Mouse (Mus musculus) embryonic facial prominence, embryonic 11.5 days (tissue): Measurements from ENCODE around the gene Trim65. TPM values are rescaled to one million over a fixed set of nuclear protein-coding genes. Genes with fewer than 3 reads are reported as not detected.

Experiments
- ATAC-seq: fragments of 200-750 bp; cut with Nextera tagmentation; replicated peaks from 2 replicates; pipeline ENCODE4 v1.8.0; 2017; ENCODE audit warnings: low read depth; ENCODE audit not compliant: insufficient number of reproducible peaks, low FRiP score, low TSS enrichment
- DNase-seq: peaks from one replicate; pipeline ENCODE4 v3.0.0-alpha.2; 2015; ENCODE audit warnings: low spot score
- H3K27ac ChIP-seq: fragments of 300-500 bp; sonication (generic); replicated peaks from 2 replicates; pipeline ENCODE4 v1.5.1; 2014; ENCODE audit warnings: mild to moderate bottlenecking, low read depth, low read length, control low read depth
- H3K27me3 ChIP-seq: fragments of 300-500 bp; sonication (generic); 2 replicates; pipeline ENCODE4 v1.6.1; 2014; ENCODE audit warnings: mild to moderate bottlenecking, low read length, moderate library complexity, mixed read lengths; ENCODE audit not compliant: control insufficient read depth, insufficient read depth
- H3K36me3 ChIP-seq: fragments of 300-500 bp; sonication (generic); replicated peaks from 2 replicates; pipeline ENCODE4 v1.6.1; 2014; ENCODE audit warnings: low read depth, mild to moderate bottlenecking, low read length, moderate library complexity, mixed read lengths; ENCODE audit not compliant: control insufficient read depth, insufficient read depth
- H3K4me1 ChIP-seq: fragments of 300-500 bp; sonication (generic); 2 replicates; pipeline ENCODE4 v1.6.1; 2014; ENCODE audit warnings: low read length, mixed read lengths; ENCODE audit not compliant: control insufficient read depth, insufficient read depth
- H3K4me2 ChIP-seq: fragments of 300-500 bp; sonication (generic); 2 replicates; pipeline ENCODE4 v1.6.1; 2014; ENCODE audit warnings: low read depth, mild to moderate bottlenecking, control low read depth, low read length, moderate library complexity
- H3K4me3 ChIP-seq: fragments of 300-500 bp; sonication (generic); 2 replicates; pipeline ENCODE4 v1.5.1; 2014; ENCODE audit warnings: low read depth, low read length, control low read depth
- H3K9ac ChIP-seq: fragments of 300-500 bp; sonication (generic); replicated peaks from 2 replicates; pipeline ENCODE4 v1.6.1; 2014; ENCODE audit warnings: mild to moderate bottlenecking, control low read depth, low read length
- H3K9me3 ChIP-seq: fragments of 300-500 bp; sonication (generic); replicated peaks from 2 replicates; pipeline ENCODE4 v1.6.1; 2016; ENCODE audit warnings: mild to moderate bottlenecking, low read length, inconsistent platforms, mixed read lengths; ENCODE audit not compliant: control insufficient read depth
- WGBS: fragments of 180-500 bp; shearing (Covaris S2); extraction: QIAGEN DNeasy Blood & Tissue Kit; methylation state at CpG from one replicate; pipeline ENCODE4 v1.1.7; 2014; 5-methylcytosine and 5-hydroxymethylcytosine counted together
- polyA plus RNA-seq: library from polyadenylated mRNA; unstranded; fragments of >200 nt; fragmentation: Nextera tagmentation; extraction: Ambion mirVana; gene quantifications from 2 replicates; pipeline ENCODE4 v1.2.1, GENCODE M21; 2014

Gene Trim65
- polyA plus RNA-seq: 1.2 and 1.8 TPM in 2 replicates

DNA sequence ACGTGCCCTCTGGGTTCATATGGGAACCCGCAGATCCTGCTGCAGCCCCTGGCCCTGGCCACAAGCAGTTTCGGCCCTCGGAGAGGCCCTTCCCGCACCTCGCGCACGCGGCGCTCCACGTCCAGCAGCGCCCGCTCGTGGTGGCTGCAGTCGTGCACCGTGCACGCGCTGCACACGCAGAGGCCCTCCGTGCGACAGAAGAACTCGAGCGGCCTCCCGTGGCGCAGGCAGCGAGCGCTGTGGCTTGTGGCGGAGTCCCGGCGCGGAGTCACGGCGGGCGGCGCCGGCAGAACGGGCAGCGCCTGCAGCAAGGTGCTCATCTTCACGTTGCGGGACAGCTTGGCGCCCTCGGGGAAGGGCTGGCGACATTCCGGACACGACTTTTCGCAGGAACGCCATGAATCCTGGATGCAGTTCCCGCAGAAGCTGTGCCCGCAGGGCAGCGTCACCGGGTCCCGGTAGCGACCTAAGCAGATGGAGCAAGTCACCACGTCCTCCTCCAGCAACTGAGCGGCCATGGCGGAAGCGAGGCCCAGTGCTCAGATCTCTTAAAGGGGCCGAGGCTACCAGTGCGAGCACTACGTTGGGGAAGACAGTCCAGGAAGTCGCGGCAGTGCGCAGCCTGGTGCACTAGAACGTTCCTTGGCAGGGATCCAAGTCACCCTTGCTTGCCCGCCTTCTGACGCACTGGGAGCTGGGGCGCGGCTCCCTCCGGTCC lies at the start of gene Trim65:
TSS of gene Trim65 (minus strand) at position 641 of the 718 bp plus-strand sequence.
- Histone ChIP-seq H3K4me3 (peak within 1 kb of the TSS; percentile 43), H3K9me3 (no peaks in the 10 kb centered on the region), H3K36me3 (peaks cover 6% of the 10 kb centered on the region), H3K9ac (peak within 1 kb of the TSS; percentile 64), H3K27ac (peak within 1 kb of the TSS; percentile 42; the same call in 1 of the 2 replicates), H3K4me2 (peak within 1 kb of the TSS; percentile 66), H3K4me1 (peaks cover 7% of the 10 kb centered on the region; the same call in 1 of the 2 replicates), H3K27me3 (no peaks in the 10 kb centered on the region)
- ATAC-seq: peak; percentile 77
- peak; percentile 89 for DNase-seq
- under 1% methylated on average over 69 of the region's 69 CpGs for WGBS

DNA sequence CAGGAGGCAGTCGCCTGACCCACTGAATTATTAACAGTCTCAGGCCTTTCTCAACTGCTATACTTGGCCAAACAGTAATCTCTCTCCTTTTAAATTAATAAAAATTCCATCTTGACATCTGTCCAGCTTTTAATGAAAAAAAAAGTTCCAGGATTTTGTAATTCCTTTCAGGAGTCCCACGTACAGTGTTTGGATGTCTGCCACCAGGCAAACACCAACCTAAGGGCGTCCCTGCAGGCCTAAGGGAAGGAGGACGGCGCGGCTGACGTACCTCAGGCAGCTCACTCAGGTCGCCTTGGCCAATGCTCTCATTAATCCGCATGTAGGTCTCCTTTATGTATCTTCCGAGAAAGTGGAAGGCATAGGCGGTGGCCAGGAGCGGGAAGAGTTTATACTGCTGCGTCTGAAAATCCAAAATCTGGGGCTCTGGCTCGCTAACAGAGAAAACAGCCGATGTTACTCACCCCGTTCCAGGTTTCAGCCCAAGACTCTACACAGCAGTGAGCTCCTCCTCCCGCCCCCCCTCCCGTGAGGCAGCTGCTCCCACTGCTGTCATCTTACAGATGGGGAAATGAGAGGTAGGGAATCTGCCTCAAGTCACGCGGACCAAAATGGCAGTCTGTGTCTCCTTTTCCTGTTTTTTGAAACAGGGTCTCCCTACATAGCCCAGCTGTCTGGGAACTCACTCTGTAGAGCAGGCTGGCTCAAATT lies 47.6 kb upstream of the Trim65 start:
- Histone ChIP-seq H3K4me2 (no peak overlapping the region), H3K27ac (no peak overlapping the region), H3K27me3 (no peaks in the 10 kb centered on the region), H3K9me3 (no peaks in the 10 kb centered on the region), H3K4me3 (no peak overlapping the region), H3K4me1 (no peaks in the 10 kb centered on the region), H3K9ac (no peak overlapping the region), H3K36me3 (no peaks in the 10 kb centered on the region; the same call in none of the 2 replicates)
- WGBS: 90% methylated on average over 20 of the region's 20 CpGs
- no peak for ATAC-seq
- DNase-seq: no peak

DNA sequence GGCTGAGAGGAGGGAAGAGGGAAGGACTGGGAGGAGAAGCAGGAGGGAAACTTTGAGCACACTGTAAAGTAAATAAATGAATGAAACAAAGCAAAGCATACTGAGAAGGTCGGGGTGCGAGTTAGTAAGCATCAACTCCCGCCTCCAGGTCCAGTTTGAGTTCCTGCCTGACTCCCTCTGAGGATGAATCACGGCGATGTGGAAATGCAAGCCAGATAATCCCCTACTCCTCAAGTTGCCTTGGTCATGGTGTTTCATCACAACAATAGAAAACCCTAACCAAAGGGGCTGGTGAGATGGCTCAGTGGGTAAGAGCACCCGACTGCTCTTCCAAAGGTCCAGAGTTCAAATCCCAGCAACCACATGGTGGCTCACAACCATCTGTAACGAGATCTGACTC lies 45.1 kb upstream of the Trim65 start:
- Histone ChIP-seq H3K9ac (no peak overlapping the region), H3K36me3 (no peaks in the 10 kb centered on the region; the same call in none of the 2 replicates), H3K27me3 (no peaks in the 10 kb centered on the region), H3K4me1 (no peaks in the 10 kb centered on the region), H3K9me3 (no peaks in the 10 kb centered on the region), H3K27ac (no peak overlapping the region), H3K4me3 (no peak overlapping the region), H3K4me2 (no peak overlapping the region)
- WGBS: 87% methylated on average over 7 of the region's 7 CpGs
- DNase-seq (no peak), ATAC-seq (no peak)

- DNase-seq (no peak), ATAC-seq (no peak)
- H3K4me2 ChIP-seq: no peak overlapping the region
- WGBS: 88% methylated on average over 22 of the region's 22 CpGs
- no peaks in the 10 kb centered on the region for H3K27me3 ChIP-seq
- no peaks in the 10 kb centered on the region; the same call in none of the 2 replicates for H3K36me3 ChIP-seq
- no peaks in the 10 kb centered on the region for H3K4me1 ChIP-seq
- H3K27ac ChIP-seq: no peak overlapping the region
- no peaks in the 10 kb centered on the region for H3K9me3 ChIP-seq
- H3K4me3 ChIP-seq: no peak overlapping the region
- H3K9ac ChIP-seq: no peak overlapping the region
These were observed 44.0 kb upstream of the Trim65 start for GRCm38 (mm10) chr11:116174775-116175448.

- WGBS: 81% methylated on average over 2 of the region's 2 CpGs
- H3K27ac ChIP-seq: no peak overlapping the region
- no peak for ATAC-seq
- no peaks in the 10 kb centered on the region for H3K27me3 ChIP-seq
- H3K4me2 ChIP-seq: no peak overlapping the region
- no peak overlapping the region for H3K9ac ChIP-seq
- no peak for DNase-seq
- no peak overlapping the region for H3K4me3 ChIP-seq
- H3K9me3 ChIP-seq: no peaks in the 10 kb centered on the region
- no peaks in the 10 kb centered on the region; the same call in none of the 2 replicates for H3K36me3 ChIP-seq
- H3K4me1 ChIP-seq: no peaks in the 10 kb centered on the region
These were observed 41.0 kb upstream of the Trim65 start for GRCm38 (mm10) chr11:116171959-116172358.

DNA sequence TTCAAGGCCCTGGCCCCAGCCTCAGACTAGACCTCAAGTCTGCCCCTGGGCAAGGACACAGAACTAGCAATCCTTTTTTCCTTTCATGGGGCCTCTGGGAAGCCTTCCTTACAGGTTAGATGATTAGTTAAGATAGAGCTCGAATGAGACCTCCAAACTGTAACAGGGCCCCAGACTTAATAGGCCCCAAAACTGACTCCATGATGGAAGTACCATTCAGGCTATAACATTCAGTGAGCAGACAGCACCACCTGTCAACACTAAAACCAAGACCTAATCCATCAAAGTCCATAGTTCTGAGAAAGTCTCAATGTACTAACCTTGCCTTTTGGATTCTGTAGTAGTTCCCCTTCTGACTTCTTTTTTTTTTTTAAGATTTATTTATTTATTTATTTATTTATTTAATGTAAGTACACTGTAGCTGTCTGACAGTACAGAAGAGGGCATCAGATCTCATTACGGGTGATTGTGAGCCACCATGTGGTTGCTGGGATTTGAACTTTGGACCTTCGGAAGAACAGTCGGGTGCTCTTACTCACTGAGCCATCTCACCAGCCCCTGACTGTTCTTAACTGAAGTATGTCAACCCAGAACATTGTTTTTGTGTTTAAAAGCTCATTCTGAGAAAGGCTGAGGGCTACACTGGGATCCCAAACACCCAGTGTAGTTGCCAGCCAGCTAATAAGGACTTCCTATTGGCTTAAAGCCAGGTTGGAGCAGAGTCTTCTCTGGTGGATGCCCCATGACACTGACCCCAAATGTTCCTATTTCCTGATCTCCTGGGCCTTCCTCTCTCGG lies 39.3 kb upstream of the Trim65 start:
- 87% methylated on average over 5 of the region's 5 CpGs for WGBS
- DNase-seq (no peak), ATAC-seq (no peak)
- H3K27me3 ChIP-seq: no peaks in the 10 kb centered on the region
- H3K36me3 ChIP-seq: no peaks in the 10 kb centered on the region; the same call in none of the 2 replicates
- no peaks in the 10 kb centered on the region for H3K4me1 ChIP-seq
- no peaks in the 10 kb centered on the region for H3K9me3 ChIP-seq
- H3K4me3 ChIP-seq: no peak overlapping the region; the same call in 1 of the 2 replicates
- no peak overlapping the region for H3K9ac ChIP-seq
- H3K4me2 ChIP-seq: no peak overlapping the region
- no peak overlapping the region for H3K27ac ChIP-seq

DNA sequence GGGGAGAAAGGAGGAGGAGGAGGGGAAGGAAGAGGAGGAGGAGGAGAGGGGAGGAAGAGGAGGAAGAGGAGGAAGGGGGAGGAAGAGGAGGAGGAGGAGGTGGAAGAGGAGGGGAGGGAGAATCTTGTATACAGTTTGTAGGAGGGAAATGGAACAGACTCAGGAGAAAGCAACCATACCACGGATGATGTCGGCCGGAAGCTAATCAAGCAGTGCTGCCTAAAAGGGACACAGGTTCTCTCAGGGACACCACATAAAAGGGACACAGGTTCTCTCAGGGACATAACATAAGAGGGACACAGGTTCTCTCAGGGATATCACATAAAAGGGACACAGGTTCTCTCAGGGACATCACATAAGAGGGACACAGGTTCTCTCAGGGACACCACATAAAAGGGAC lies 38.3 kb upstream of the Trim65 start:
- Histone ChIP-seq H3K36me3 (no peaks in the 10 kb centered on the region; the same call in 1 of the 2 replicates), H3K27ac (no peak overlapping the region), H3K9ac (no peak overlapping the region), H3K27me3 (no peaks in the 10 kb centered on the region), H3K4me3 (no peak overlapping the region), H3K4me2 (no peak overlapping the region), H3K9me3 (no peaks in the 10 kb centered on the region), H3K4me1 (no peaks in the 10 kb centered on the region)
- DNase-seq (no peak), ATAC-seq (no peak)
- WGBS: 88% methylated on average over 3 of the region's 3 CpGs
